Mouse (Mus musculus) sigmoid colon, adult 10 weeks (tissue): ENCODE data around the gene Vps13d. TPM values are rescaled to one million over a fixed set of nuclear protein-coding genes. Genes with fewer than 3 reads are reported as not detected.

Experiments
- polyA plus RNA-seq: library from polyadenylated mRNA; stranded (reverse); fragments of 350-450 nt; fragmentation: Illumina TruSeq; extraction: RNeasy Lipid Tissue Mini Kit (QIAGEN cat#74804); gene quantifications from one replicate; pipeline ENCODE4 v1.2.3, GENCODE M21; 2014; ENCODE audit warnings: low read depth, low replicate concordance

Gene Vps13d
- polyA plus RNA-seq: 36.5 TPM

DNA sequence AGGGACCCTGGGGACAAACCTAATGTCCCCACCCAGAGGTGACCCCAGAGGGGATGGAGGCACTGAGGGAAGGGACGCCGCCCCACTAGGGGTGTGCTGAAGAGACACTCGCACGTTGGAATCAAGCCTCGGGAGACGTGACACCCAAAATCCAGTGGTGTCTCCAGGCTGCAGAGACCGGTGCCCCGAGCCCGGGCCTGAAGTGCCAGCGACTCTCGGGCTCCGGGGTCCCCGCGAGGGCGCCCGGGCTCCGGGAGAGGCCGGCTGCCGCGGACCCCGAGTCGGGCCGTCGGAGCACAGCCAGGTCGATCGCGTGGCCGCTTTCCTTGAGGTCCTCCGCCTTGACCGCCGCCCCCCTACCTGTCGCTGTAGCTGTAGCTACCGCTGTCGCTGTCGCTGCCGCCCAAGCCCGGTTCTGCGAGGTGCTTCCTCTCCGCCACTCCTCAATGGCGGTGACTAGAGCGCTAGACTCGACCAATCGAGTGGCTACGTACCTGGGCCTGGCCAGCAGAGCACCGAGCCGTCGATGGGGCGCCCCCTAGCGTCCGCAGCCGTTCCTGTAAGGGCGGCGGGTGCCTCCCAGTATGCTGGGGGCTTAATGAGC, at the start of gene Vps13d:
Vps13d (minus strand) TSS at position 447 of the 604 bp plus-strand sequence.

Other genes with a start within 250 kb of the Vps13d start
- gene Tnfrsf1b, start 51.9 kb upstream of the Vps13d start, polyA plus RNA-seq: 3.1 TPM
- gene Tnfrsf8, start 120.2 kb upstream of the Vps13d start, polyA plus RNA-seq: 0.13 TPM